Mouse (Mus musculus): ENCODE results near the gene 1700028J19Rik.

- TF ChIP-seq CTCF (IDR thresholded peaks at IDR 0.05; ENCODE audit: extremely low read depth, insufficient read length, insufficient replicate concordance, low read depth, low read length) = no peak
- TF ChIP-seq POLR2A (IDR thresholded peaks at IDR 0.05; ENCODE audit: low read depth, low read length) = no peak
These were observed 8.4 kb upstream of the 1700028J19Rik start for GRCm38 (mm10) chr7:44254930-44255329.

All from small intestine, adult 2 months (tissue).